Mouse (Mus musculus) myocyte (in vitro differentiated cells): Measurements from ENCODE around the gene Hpcal1.

Source experiments
- MAX ChIP-seq: IDR thresholded peaks from one replicate; pipeline ENCODE4 v1.6.1; 2011; ENCODE audit warnings: low read depth, mild to moderate bottlenecking, control low read depth
- POLR2A ChIP-seq: IDR thresholded peaks from one replicate; pipeline ENCODE4 v1.6.1; 2011; ENCODE audit warnings: low read depth, mild to moderate bottlenecking, control low read depth, moderate library complexity; ENCODE audit not compliant: insufficient read length
- POLR2AphosphoS2 ChIP-seq: IDR thresholded peaks from one replicate; pipeline ENCODE4 v1.6.1; 2011; ENCODE audit warnings: low read depth, control low read depth; ENCODE audit not compliant: insufficient read length
- REST ChIP-seq: IDR thresholded peaks from one replicate; pipeline ENCODE4 v1.6.1; 2011; ENCODE audit warnings: mild to moderate bottlenecking, control low read depth, moderate library complexity; ENCODE audit not compliant: insufficient read depth, insufficient read length
- TCF12 ChIP-seq: IDR thresholded peaks from one replicate; pipeline ENCODE4 v1.6.1; 2011; ENCODE audit warnings: mild to moderate bottlenecking, control low read depth; ENCODE audit not compliant: poor library complexity, insufficient read depth, severe bottlenecking

DNA sequence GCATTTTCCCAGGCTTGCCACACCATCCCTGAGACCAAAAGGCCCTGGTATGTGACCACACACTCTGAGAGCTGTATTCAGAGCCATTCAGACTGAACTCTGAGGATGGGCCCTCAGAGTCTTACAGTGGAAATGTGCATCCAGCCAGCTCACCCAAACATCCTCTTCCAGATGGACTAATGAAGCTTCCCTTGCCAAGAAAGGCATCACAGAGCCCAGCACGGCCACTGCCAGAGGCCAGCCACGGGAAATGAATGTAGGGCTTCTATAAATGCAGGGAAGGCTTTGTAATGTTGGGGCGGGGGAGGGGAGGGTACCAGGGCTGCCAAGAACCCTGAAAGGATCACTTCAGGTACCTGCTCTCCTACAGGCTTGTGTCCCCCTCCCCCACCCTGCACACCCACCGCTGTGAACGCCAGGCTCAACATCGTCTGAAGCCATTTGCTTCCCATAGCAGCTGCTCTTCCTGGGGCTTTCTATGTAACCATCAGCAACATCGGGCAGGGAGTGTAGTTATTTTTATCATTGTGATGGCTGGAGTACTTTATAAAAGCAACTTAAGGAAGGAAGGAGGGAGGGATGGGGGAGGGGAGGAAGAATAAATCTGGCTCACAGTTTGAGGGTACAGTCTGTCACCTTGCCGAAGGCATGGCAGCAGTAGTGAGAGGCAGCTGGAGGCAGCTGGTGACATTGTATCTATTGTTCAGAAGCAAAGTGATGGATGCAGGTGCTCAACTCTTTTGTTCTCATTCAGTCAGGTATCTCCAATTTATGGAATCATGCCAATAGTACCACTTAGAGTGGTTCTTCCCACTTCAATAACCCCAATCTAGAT, 38.2 kb upstream of the Hpcal1 start:
- TF ChIP-seq POLR2A (no peak), MAX (no peak), POLR2AphosphoS2 (no peak), TCF12 (no peak), REST (no peak)
